Mouse (Mus musculus): Measurements from ENCODE around the gene Polr1a.

GRCm38 (mm10) chr6:71962706-71963105 lies 53.9 kb downstream of the Polr1a start:
- TF ChIP-seq POLR2A (IDR thresholded peaks at IDR 0.05; ENCODE audit: extremely low read depth, insufficient read depth, low read length): no peak
- TF ChIP-seq CTCF (IDR thresholded peaks at IDR 0.05; ENCODE audit: extremely low read depth, insufficient read depth, low read length): no peak

Data from cortical plate, adult 2 months (tissue).